Mouse (Mus musculus): Measurements from ENCODE around the gene Slc25a48.

DNA sequence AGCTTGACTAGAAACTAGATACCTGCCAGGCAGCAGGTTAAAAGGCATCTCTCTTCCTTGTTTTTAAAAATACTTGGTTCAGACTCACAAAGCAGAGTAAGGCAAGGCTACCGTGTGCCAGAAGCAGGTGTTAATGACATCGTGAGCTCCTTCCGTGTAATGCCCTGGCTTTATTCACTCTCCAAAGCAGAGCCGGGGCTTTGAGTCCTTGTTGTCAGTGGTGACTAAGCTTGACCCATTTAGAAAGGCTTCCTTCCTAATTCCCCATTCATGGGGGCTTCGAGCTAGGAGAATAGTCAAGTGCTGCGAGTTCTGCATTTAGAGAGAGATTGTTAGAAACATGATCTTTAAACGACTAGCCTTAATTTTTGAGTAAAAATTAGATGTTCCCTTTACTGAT is 78.7 kb downstream of the Slc25a48 start:
- TF ChIP-seq GATA1 (IDR thresholded peaks at IDR 0.05; ENCODE audit: low read length), result no peak
- no peak for TF ChIP-seq TAL1 (IDR thresholded peaks at IDR 0.05; ENCODE audit: low read length)
